Mouse (Mus musculus) cerebellum, postnatal 25 days (tissue): ENCODE data around the gene Abcc10.

Experiments used
- DNase-seq, 2 experiments: peaks; one replicate each; pipeline ENCODE4 v3.0.0; 2021; ENCODE audit warnings: mixed read lengths in 2 of 2

Abcc10 gene

DNA sequence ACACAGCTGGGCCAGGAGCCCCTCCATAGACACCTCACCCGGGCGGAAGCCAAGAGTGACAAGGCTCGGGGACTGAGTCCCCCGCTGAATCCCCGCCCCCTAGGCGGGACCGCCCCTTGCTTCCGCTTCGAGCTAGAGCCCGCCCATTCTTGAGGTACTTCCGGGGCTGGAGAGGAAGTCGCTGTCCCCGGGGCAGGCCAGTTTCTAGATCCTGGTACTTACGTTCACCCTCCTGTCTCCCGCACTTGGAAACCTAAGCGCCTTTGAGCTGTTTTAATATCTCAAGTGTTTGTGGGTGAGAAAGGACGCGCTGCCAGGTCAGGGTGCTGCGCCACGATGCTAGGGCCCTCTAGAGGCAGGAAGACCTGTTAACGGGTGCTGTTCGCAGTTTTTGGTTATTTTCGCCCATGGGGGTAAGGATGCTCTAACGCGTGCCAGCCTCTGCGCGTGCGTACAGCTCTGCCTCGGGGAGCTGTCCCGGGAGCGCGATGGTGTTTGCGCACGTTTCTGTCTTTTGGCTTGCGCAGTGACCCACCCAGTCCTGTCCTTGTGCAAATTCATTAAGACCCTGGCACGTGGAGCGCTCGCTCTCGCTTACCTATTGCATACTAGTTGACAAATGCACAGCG lies at the start of gene Abcc10:
Gene Abcc10, minus strand, starts transcription at position 447 of the 629 bp plus-strand sequence.
- DNase-seq, result peak; percentile 96 to 97

DNA sequence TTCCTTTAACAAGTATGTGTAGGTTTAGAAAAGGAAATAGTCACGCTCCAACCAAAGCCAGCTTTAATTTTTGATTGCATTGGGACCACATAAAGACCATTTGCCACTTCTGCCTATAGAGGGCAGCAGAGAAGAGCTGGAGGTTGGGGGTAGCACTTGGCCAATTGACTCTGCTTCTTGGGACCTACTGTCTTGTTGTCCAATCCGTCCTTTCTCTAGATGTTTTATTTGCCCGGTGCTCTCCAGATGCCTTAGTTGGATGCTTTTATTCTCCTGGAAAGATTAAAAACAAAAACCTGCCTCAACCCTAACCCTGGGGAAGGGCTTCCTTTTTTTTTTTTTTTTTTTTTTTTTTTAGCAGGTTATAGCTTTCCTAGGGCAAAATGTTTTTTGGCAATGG lies 43.6 kb upstream of the Abcc10 start:
- DNase-seq, result peak in 1 of 2 experiments; percentile 52

DNA sequence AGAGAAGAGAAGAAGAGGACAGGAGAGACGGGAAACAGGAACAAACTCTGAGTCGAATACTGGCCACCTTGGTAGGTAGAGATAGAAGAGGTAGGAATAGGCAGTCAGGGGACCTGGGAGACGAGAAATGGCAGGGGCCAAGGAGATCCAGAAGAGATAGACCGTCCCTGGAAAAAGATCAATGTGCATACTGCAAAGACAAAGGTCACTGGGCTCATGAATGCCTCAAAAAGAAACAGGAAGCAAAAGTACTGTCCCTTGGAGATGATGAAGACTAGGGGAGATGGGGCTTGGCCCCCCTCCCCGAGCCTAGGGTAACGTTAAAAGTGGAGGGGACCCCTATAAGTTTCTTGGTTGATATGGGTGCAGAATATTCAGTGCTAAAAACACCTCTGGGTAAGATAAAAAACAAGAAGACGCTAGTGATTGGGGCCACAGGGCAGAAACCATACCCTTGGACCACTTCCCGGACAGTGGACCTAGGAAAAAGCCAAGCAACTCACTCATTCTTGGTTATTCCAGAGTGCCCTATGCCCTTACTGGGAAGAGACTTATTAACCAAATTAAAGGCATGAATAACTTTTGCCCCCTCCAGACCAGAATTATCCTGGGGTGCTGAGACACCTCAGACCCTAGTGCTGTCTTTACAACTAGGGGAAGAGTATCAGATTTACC lies 23.0 kb upstream of the Abcc10 start:
- DNase-seq, result no peak

DNA sequence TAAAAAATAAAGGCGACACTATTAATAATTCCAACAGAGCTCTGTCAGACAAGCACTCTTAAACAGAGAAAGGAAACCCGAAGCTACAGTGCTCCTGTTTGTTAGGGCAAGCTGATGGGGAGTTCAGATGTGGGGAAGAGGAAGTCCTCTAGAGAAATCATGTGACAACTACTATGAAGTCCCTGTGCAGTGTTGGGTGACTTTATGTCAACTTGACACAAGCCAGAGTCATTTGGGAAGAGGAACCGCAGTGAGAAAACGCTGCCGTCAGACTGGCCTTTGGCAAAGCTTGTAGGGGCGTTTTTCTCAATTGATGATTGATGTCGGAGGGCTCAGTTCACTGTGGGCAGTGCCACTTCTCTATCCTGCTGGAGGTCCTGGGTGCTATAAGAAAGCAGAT lies 13.1 kb upstream of the Abcc10 start:
- DNase-seq, result no peak

DNA sequence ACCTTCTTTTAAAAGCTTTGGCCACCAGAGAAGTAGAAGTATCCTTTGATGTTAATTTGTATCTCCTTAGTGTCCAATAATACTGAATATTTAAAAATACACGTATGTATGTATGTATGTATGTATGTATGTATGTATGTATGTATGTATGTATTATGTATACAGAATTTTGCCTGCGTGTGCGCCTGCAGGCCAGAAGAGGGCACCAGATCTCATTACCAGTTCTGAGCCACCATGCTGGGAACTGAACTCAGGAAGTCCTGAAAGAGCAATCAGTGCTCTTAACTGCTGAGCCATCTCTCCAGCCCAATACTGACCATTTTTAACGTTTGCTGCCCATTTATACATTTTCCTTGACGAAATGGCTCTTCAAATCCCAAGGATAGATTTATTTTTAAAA lies 8.3 kb upstream of the Abcc10 start:
- DNase-seq, result no peak

DNA sequence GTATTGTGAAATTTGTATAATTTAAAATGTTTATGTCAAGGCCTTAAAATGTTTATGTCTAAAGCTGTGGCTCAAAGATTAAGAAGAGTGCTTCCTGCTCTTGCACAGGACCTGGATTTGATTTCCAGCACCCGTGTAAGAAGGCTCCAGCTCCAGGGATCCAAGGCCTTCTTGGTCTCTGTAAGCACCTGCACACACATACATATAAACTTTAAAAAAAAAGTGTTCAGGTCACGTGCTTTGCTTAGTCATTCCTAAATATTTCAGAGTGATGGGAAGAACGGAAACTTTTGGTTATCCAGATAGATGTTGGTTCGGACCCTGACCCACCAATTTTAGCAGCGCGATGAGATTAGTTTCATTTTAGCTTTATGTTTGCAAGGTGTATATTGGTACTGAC lies 571 bp upstream of the Abcc10 start:
- no peak for DNase-seq

DNA sequence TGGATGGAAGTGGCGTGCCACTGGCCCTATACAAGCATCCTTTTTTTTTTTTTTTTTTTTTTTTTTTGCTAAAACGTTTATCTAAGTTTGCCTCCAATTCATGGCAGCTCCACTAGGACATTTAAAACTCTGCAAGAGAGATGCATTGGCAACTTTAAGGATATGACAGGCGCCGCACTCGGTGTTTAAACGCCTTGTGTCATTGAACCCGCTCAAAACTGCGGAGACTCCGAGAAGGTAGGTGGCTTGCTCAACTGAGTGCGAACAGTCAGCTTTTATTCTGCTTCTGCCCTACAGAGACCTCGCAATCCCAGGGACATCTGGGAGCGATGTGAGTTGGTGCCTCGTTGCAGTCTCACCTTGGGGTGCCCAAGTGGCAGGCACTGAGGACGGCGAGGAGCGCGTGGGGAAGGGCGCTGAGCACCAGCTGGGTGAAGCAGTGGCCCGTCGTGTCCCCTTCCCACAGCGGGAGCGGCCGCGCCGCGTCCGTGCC lies 693 bp downstream of the Abcc10 start:
- no peak for DNase-seq

DNA sequence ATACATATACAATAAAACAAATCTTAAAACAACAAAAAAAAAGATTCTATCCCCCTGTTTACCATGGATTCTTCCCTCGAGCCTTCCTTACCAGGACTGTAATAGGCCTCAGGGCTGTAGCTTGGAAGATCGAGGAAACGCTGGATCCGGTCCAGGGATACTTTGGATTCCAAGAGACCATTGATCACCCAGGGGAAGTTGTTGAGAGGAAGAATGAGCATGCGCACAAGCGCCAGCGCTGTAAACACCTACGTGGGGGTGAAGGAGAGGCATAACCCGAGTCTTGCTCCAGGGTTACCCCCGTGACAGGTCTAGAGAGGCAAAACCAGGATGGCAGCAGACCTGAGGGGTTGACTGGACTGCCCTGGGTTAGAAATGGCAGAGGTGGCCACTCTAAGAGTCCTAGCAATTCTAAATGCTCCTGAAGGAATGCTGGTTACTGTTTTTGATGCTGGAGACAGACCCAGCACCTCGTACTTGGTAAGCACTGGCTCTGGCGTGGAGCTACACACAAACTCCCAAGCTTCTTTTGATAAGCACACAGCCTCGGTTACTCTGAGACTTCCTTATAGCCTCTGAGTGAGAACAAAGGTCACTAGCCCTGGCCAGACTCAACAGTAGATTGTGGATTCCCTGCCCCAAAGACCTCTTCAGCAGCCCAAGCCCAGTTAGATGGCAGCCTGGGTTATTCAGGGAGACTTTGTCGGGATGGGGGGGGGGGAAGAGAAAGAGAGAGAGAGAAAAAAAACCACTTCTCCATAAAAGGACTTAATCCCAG lies 5.9 kb downstream of the Abcc10 start:
- DNase-seq, result no peak

DNA sequence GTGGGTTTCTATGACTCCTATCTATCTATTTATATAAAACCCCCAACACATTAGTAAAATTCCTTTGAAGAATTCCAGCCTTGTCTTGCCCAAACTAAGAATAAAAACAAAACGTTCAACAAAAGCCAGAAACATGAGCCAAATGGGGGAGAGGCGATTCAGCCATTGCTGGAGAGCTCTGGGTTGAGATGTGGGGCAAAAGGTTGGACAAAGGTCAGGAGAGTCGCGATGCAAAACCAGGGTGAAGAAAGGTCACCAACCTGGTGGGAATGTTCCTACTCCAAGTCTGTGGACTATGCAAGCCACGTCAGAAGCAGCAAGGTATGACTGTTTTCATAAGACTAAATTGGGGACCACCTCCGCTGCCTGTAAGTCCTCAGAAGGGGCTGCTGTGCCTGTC lies 7.7 kb downstream of the Abcc10 start:
- DNase-seq, result no peak

DNA sequence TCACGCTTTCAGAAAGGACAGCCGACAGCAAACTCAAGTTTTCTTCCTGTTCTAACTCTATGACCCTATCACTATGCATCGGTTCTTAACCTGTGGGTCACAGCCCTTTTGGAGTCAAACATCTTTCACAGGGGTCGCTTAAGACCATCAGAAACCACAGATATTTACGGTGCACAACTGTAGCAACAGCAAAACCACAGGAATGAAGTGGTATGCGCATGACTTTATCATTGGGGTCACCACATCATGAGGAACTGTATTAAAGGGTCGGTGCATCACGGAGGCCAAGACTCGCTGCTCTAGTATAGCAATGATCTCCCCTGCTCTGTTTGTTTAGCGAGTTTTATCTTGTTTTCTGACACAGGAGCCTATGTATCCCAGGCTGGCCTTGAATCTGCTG lies 12.3 kb downstream of the Abcc10 start:
- DNase-seq, result no peak

DNA sequence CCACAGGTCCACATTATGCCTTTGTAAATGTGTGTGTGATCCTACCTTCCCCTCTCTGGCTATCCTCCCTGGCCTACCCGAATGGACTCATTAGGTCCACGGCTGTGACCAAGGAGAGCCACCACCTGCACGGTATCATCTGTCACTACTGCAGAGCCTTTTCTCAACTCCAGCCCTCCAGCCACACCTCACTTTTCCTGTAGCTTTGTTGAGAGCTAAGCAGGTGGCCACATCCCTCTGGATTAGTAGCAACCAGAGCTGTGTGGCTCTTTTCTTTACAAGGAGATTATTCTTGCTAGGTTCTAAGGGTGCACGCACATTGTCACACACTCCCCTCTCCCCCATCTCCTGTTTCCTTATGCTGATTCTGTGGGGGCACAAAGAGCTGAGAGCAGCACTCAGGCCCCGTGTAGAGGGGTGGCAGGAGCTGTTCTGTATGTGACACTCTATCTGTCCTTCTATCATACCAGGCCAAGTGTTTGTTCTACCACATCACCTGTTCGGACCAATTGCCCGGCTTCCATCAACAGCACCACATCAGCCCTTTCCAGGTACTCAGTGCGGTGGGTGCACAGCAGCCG lies 14.9 kb downstream of the Abcc10 start:
- DNase-seq, result no peak

DNA sequence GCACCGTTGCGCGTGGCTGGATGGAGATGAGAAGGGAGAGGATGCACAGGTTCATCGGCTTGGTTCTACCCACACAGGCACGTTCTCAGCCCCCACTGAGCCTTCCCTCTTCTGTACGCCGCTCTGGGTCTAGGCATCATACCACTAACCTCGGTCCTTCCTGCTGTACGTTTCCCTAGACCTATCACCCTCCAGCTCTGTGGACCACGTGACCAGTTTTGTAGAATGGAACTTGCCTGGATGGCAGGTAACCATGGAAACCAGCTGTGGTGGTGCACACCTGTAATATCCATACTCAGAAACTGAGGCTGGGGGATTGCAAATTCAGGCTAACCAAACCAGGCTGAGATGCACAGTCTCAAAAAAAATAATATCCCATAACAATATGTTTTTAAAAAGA lies 17.6 kb downstream of the Abcc10 start:
- no peak for DNase-seq

DNA sequence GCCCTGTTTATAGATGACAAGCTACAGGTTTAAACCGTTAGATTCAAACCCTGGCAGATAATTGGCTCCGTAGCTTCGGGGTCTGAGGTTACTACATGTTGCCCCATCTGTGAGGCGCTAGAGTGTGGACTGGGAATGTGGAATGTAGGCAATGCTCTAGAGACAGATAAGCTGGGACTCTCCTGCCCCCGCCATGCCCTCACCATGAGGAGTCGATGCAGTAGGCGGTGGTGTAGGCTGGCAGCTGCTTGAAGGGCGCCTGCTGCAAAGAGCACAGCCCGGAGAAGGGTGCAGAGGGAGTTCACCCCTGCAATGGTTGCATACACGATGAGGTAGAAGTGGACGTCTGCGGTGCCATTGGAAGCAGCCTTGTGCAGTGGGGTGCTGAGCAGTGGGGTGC lies 18.3 kb downstream of the Abcc10 start:
- DNase-seq, result no peak

DNA sequence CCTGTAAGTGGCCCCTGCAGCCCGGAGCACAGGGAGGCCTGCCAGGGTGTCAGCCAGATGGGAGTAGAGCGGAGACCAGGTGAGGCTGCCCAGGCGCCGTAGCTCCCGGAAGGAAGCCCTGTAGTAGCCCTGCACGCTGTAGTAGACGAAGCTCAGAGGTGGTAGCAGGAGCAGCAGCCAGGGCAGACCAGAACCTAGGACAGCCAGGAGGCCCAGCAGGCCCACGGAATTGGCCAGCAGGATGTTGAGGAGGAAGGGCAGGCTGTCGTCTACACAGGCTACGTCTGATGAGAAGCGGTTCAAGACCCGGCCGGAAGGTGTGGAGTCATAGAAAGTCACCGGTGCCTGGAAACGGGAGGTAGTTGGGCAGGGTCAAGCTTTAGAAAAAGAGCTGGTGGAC lies 21.2 kb downstream of the Abcc10 start:
- DNase-seq, result no peak

DNA sequence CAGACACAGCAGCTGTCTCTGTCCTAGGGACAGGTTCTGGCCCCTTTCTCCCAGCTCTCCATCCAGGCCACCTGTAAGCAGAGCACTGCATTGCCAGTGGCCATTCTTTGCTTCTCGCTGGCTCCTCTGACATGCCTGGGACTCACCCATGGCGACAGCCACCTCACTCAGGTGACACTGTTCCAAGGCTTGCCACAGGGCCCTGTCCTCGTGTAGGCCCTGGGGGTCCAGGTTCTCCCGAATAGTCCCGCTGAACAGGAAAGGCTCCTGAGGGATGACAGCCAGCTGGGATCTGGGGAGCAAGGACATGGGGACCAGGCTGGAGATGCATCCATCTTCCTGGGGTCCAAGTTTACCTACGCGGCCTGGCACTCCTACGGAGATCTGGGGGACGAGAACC lies 24.0 kb downstream of the Abcc10 start:
- no peak for DNase-seq

DNA sequence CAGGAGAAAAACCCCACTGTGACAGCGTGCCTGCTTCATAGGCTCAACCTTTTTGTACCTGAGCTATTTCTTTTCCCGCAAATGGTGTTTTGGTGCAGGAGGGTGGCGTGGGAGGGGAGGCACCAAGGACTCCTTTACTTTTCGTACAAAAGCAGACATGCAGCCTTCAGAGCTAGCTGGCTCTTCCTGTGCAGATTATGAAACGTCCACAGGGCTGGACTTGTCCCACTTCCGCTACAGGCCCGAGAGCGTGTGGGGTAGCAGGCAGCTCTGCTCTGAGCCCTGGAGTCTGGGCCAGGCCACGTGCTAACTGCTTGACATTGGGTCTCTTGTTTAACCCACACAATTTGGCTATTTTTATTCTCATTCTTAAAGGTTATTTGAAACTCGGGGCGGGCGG lies 26.3 kb downstream of the Abcc10 start:
- no peak for DNase-seq

DNA sequence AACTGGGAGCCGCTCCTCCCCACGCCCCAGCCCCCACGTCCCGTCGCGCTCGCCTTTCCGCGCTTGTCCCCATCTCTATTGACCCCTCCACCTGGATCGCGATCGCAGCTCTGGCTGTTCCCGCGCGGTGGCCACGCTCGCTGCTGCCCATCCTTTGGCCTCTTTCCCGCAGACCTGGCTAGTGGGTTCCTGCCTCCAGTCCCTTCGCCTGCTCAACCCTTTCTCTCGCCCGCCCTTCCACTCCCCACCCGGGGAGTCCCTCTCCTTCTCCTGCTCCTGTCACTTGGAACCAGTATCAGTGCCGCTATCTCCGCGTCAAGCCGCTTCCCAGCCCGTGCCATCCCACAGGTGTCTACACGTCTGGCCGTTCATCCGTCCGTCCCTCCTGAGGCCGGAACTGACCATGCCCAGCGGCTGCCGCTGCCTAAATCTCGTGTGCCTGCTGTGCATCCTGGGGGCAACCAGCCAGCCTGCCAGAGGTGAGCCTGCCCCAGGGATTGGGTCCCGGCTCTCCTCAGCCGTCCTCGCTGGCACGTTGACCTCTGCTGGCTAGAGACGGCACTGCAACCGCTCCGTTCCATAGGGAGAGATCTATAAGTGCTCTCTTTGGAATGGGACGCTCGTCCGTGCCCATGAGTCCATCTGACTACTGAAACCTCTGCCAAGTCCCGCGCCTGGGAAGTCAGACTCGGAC lies 29.8 kb downstream of the Abcc10 start:
- DNase-seq, result peak; percentile 88 to 93

DNA sequence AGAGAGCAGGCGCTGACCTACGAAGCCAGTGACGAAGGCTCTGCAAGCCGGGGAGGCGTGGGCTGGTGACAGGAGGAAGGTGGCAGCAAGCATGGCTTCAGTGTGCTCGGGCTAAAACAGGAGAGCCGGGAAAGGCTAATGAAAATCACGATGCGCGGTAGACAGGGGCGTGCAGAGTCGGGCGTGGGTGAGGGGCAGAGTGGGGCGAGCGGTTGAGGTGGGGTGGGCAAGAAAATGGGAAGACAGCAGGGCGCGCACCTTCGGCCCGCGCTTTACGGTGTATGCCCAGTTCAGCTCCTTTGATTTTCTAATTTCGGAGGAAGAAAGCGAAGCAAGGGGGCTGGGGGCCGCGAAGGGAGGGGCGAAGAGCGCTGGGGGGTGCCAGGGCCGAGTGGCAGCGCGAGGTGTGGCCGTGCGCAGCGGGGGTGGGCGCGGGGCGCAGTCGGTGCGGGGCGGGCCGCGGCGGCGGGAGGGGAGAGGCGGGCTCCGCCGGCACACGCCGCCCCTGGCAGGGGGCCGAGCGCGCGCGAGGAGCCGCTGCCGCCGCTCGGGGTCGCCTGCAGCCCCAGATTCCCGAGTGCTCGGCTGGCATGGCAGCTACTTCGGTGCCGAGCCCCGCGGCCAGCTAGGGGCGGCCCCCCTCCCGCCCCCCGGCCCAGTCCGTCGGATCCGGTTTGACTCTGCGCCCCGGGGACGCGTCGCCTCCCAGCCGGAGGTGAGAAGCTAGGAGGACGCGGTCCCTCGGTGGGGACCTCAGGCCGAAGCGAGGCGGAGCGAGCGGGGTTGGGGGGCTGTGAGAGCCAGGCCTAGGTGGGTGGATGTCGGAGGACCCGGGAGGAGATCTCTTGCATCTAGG lies 30.6 kb downstream of the Abcc10 start, which contains the start of gene Dlk2:
Gene Dlk2, plus strand, starts transcription at position 58 of the 856 bp plus-strand sequence.
- peak; percentile 32 to 49 for DNase-seq

DNA sequence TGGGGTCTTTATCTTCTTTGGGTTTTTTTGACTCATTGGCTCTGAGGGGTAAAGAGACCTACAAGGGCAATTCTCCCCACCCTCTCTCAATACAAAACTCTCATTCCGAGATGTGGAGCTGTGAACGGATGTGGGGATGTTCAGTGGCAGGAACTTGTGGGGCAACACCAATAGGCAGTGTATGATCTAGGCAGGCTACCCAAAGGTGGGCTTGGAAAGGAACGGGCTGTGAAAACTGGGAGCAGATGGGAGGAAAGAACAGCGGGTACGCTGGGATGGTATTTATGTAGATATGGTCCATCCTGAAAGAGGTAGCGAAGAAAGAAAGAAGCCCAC lies 31.2 kb downstream of the Abcc10 start:
- no peak for DNase-seq

DNA sequence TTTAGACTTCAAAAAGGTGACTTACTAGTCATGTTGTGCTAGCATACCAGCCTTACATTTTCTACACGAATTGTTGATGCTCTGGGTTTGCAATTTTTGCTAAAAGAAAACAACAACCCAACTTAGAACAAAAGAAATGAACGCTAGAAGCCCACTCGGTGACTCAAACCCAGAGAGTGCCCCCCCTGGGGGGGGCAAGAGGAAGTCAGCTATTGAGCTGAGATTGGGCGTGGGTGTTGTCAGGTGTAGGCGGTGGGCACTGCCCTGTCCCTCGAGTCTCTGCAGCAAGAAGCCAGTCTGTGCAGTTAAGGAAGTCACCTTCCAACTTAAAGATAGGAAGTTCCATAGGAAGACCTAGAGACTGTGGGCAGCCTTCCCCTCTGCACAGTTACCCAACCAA lies 31.6 kb downstream of the Abcc10 start:
- DNase-seq, result no peak

DNA sequence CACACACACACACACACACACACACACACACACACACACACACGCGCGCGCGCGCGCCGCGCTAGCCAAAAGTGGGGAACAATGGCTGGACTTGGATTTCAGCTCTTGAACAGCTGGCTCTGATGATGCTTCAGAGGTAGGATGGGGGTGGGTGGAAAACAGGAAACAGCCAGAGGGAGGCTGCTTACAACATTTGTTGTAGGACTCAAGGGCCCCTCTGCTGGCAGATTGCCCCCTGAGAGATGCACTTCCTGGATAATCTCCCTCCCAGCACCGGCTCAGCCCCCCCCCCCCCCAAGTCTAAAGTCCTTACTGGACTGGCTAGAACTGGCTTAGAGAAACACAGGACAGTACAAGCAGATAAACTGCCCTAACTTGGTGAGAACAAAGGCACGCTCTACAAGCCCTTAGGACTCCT lies 40.5 kb downstream of the Abcc10 start:
- DNase-seq, result no peak

DNA sequence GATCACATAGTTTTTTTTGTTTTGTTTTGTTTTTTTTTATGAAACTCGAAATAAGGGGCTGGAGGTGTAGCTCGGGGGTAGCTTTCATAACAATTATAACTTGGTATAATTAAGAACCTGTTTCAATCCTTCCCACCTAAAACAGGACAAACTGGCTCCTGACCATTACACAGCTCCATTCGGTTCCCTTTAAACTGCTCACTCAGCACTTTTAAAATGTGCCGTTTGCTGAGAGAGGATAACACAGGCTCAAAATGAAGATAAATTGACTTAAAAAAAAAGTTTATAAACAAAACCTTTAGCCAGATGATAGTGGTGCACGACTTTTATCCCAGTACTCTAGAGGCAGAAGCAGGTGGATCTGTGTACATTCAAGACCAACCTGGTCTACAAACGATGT lies 42.7 kb downstream of the Abcc10 start:
- no peak for DNase-seq
